Mouse (Mus musculus) erythroblast, embryonic 14.5 days (primary cell): ENCODE data around the gene Ptpn14.

Experiments used
- GATA1 ChIP-seq: IDR thresholded peaks from 2 replicates; pipeline ENCODE4 v1.6.1; 2012; ENCODE audit warnings: low read length, inconsistent platforms, mixed read lengths
- TAL1 ChIP-seq: IDR thresholded peaks from 3 replicates; pipeline ENCODE4 v1.6.1; 2012; ENCODE audit warnings: low read length, inconsistent platforms, mixed read lengths

GRCm38 (mm10) chr1:189910685-189911345 is 182.7 kb downstream of the Ptpn14 start:
- TF ChIP-seq GATA1 (no peak), TAL1 (no peak)
